Mouse (Mus musculus) ovary, adult 18-20 months (tissue): ENCODE results near the gene Gucy2g.

ENCODE experiments used
- DNase-seq: peaks from one replicate; pipeline ENCODE4 v3.0.0; 2022; ENCODE audit warnings: low spot score, mixed read lengths

Gene Gucy2g

DNA sequence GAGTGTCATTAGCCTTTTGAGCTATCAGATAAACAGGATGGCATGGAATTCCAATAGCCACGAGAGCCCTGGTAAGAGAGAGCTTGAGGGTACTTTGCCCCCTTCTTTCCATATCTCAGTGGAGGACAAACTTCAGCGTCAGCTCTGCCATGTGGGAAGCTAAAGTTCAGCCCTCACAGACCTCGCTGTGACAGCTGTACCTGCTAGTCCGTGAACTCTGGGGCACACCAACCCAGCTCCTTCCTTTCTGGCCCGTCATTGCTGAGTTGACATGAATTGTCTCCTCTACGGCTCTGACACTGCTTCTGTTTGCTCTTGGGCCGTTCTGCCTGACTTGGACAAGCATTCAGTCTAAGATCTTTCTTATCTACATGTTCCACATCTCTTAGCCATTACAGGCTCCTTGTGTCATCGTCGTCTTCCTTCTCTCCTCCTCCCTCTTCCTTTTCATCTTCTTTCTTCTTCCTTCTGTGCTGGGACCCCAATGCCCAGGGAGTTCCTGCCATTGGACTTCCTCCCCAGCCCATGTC lies 7.0 kb upstream of the Gucy2g start:
- no peak for DNase-seq

- DNase-seq, result no peak
These were observed 6.5 kb upstream of the Gucy2g start for GRCm38 (mm10) chr19:55247563-55247962.

GRCm38 (mm10) chr19:55244791-55245231 lies 3.8 kb upstream of the Gucy2g start:
- DNase-seq, result peak; percentile 44

- DNase-seq, result no peak
These were observed 1.1 kb downstream of the Gucy2g start for GRCm38 (mm10) chr19:55239766-55240426.

- DNase-seq, result no peak
These were observed 4.5 kb downstream of the Gucy2g start for GRCm38 (mm10) chr19:55236564-55236963.

GRCm38 (mm10) chr19:55236026-55236425 lies 5.0 kb downstream of the Gucy2g start:
- DNase-seq, result no peak

GRCm38 (mm10) chr19:55232136-55232535 lies 8.9 kb downstream of the Gucy2g start:
- peak; percentile 42 for DNase-seq

GRCm38 (mm10) chr19:55231081-55231480 lies 10.0 kb downstream of the Gucy2g start:
- DNase-seq, result no peak

DNA sequence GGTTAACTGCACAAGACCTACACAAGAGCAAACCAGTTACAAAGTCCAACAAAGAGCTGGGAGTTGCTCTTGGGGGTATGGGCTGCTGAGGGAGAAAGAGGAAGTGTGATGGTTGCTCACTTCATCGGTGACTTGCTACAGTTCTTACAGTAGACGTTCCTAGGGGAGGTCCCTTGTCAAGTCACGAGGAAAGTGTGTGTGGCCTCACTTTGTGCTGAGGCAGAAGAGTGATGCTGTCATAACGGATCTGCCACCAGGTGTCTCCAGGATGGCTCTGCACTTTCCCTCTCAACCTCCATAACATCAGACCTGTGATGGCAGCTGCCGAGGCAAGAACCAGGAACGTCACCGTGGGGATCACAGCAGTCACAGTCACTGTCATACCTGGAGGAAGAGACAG lies 13.9 kb downstream of the Gucy2g start:
- DNase-seq, result no peak

GRCm38 (mm10) chr19:55226621-55227020 lies 14.4 kb downstream of the Gucy2g start:
- DNase-seq, result no peak

DNA sequence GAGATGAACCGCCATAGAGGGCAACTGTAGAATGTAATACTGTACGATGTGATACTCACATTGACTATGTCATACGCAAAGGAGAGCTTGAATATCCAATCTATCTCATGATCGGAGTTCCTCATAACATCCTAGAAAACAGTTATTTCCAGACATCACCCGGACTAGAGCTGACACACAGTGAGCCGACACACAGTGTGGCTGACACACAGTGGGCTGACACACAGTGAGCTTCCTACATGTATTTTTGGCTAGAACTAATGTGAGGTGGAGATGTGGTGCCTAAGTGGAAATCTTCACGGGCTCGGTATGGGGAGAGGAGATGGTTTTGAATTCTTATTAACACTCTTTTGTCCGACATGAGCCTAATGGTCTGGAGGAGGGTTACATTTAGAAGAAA lies 18.8 kb downstream of the Gucy2g start:
- no peak for DNase-seq

DNA sequence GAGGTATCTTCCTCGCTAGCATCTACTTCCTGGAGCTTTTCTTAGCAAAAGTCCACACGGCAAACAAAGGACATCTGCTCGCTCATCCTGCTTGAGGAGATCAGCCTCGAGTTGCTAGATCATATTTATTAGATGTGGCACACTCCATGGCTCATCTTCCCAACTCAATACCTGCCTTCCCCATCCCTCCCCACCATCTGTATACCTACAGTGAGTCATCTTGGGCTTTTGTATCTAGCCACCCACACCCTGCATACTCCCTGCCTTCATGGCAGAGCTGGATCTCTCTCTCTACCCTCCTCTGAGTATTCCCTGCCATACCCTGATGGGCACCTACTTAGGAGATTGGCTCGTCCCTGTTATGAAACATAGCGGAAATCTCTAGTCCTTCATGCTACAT lies 19.8 kb downstream of the Gucy2g start:
- DNase-seq, result no peak

DNA sequence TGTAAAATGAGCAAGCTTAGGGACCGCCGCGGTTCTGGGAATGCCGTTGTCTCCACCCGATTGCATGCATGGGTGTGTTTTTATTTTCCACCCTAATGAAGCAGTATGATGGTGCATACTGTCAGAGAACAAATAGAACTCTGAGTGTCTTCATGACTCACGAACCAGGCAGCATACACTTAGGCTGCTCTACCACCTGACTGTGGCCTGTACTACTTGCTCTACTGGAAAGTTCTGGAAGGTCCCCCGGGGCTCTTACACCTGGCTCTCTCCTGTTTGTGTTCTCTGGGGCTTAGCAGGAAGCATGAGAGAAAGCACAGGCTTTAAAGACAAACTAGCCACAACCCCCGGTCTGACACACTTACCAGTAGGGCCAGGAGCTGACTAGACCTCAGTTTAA lies 21.7 kb downstream of the Gucy2g start:
- DNase-seq, result no peak

GRCm38 (mm10) chr19:55218741-55219221 lies 22.3 kb downstream of the Gucy2g start:
- DNase-seq, result no peak

GRCm38 (mm10) chr19:55218192-55218739 lies 22.8 kb downstream of the Gucy2g start:
- peak; percentile 35 for DNase-seq

GRCm38 (mm10) chr19:55217365-55217764 lies 23.7 kb downstream of the Gucy2g start:
- peak; percentile 37 for DNase-seq

DNA sequence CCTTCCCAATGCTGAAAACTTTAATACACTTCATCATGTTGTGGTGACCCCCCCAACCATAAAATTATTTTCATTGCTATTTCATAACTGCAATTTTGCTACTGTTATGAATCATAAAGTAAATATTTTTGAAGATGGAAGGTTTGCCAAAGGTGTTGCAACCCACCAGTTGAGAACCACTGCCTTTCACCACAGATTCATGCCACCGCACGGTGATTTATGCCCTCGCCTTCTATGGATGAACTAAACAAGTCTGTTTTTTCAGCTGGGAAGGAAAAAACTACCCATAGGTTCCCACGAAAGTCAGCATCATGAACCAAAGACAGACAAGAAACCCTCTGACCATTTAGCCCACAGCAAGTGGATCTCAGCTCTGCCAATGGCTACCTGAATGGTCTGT lies 24.2 kb downstream of the Gucy2g start:
- no peak for DNase-seq

- DNase-seq, result no peak
These were observed 27.3 kb downstream of the Gucy2g start for GRCm38 (mm10) chr19:55213617-55214340.

DNA sequence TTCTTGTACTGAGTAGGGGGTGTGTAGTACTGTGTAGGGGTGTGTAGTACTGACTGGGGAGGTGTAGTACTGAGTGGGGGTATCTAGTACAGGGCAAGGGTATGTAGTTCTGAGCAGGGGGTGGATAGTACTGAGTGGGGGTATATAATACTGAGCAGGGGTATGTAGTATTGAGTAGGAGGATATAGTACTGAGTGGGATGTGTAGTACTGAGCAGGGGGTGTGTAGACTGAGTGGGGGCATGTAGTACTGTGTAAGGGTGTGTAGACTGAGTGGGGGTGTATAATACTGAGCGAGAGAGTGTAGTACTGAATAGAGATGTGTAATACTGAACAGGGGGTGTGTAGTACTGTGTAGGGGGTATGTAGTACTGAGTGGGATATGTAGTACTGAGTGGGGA lies 29.3 kb downstream of the Gucy2g start:
- no peak for DNase-seq

- DNase-seq, result no peak
These were observed 32.0 kb downstream of the Gucy2g start for GRCm38 (mm10) chr19:55209084-55209483.

DNA sequence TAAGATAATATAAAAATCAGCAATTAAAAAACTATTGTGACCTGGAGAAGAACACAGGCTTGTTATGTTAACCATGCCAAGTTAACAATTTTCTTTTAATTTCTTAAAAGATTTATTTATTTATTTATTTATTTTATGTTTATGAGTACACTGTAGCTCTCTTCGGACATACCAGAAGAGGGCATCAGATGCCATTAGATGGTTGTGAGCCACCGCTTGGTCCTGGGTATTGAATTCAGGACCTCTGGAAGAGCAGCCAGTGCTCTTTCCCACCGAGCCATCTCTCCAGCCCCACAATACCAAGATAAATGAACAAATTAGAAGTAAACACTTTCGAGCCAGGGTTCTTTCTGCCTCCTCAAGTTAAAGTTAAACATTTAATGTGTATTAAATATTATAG lies 32.4 kb downstream of the Gucy2g start:
- DNase-seq, result no peak

DNA sequence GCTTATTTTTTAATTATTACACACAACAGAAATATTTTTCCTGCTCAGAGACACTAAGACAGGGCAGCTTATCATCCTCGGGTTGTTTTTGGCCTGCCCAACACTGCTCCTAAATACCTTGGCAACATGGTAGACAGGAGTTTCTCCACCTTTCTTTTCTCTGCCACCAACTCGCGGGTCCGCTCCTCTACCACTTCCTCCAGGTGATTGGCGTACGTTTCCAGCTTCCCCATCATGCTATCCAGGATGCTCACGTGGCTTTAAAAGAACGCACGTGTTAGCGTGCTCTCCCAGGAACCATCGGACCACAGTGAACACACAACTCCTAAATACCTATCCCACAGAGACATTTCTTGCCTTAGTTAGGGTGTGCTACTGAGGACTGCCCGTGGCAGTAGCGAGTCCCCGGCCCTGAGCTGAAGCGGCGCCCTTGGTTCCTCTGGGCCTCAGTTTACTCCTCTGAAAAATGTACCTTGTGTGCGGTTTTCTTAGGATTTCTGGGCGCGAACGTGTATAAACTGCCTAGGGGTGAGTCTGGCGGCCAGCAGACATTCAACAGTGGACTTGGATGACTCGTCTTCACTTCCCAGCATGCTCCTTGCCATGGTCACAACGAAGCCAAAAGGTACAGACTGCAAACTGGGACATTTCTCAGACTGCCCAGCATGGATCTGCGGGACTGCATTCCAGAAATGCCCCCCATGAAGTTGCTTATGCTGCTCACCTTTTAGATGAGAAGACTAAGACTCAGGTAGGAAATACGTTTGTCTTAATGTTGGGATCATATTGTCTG lies 33.1 kb downstream of the Gucy2g start:
- no peak for DNase-seq
